Mouse (Mus musculus) adrenal gland, adult (tissue): ENCODE results near the gene Man1c1.
A peak's percentile ranks its signal among the peaks of the same experiment; 100 is the strongest.

Source experiments
- DNase-seq, 2 experiments: peaks; one replicate each; pipeline ENCODE4 v3.0.0; 2022 to 2023; ENCODE audit warnings: low spot score in 1 of 2; ENCODE audit not compliant: inconsistent age in 2 of 2

Gene Man1c1

DNA sequence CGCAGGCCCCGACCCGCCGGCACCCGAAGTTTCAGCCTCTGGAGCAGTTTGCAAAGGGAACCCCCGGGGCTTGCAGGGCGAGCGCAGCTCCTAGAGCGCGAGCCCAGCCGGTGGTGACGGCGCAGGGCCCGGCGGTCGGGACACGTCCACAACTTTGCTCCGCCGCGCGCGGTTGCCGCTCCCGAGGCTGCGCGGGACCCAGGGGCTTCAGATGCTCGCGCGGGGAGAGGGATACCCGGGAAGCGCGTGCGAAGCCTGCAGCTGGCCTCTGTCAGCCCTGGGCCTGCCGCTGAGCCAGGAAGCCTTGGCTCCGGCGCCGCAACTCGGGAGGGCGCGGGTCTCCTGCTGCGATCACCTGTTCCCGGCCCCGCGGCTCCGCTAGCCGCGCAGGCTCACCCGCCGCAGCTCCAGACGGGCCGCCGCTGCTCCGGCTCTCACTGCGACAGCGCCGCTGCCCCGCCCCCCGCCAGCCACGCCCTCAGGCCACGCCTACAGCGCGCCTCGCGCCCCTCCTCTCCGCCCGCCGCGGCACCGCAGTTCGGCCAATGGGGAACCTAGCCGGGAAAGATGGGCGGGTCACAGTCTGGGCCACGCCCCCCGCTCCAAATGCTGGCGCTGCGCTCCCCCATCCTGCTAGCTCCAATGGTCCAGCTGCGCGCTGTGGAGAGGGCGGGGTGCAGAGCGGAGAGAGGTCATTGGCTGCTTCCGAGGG is at the start of gene Man1c1:
Man1c1 (minus strand) TSS at position 456 of the 712 bp plus-strand sequence.
- DNase-seq, result peak; percentile 100

DNA sequence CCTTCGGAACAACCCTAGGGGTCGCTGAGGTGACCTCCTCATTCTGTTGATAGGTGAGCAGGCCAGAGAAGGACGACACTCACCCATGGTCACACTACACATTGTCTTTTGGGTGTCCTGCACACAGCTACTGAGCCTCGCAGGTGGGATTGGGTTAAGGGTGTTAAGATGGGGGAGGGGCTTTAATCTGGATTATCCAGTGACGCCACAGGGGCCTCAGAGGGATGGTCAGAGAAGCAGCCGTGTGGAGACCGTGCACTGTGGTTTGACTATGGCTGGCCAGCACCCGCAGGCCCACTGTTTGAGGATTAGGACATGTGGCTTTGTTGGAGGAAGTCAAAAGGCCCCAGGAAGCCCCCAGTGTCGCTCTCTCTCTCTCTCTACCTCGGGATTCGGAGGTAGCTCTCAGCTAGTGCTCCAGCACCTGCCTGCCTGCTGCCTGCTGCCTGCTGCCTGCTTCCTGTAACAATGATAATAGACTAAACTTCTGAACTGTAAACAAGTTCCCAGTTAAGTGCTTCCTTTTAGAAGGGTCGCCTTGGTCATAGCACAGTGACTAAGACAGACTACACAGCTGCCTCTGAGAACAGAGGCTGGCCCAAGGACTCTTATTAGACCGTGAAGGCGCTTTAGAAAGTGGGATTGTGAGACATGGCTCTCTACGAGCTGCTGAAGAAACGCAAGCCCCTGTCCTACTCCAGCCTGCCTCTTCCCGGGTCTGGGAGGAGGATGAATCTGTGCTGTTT is 49.6 kb upstream of the Man1c1 start:
- no peak for DNase-seq

DNA sequence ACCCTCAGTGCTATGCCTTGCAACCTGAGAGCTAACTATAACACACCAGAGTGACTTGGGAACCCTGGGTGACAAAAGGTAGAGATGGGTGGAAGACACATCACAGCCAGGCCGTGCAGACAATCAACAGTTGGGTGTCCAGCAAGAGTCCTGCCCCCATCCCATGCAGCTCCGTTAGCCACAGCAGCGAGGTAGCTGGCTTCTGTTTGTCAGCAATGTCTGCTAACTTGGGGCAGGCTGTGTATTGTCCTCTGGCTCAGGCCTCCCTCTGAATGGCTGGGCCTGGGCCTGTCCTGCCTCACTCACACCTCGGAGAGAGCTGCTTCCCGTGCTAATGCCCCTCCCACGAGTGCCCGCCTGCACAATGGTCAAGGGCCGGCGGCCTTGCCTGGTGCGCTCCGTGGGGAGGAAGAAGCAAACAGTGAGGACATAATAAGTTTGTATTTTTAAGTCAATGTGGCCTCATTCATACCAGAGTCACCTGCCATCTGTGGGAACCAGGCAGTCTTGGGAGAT is 48.9 kb upstream of the Man1c1 start:
- DNase-seq, result no peak

DNA sequence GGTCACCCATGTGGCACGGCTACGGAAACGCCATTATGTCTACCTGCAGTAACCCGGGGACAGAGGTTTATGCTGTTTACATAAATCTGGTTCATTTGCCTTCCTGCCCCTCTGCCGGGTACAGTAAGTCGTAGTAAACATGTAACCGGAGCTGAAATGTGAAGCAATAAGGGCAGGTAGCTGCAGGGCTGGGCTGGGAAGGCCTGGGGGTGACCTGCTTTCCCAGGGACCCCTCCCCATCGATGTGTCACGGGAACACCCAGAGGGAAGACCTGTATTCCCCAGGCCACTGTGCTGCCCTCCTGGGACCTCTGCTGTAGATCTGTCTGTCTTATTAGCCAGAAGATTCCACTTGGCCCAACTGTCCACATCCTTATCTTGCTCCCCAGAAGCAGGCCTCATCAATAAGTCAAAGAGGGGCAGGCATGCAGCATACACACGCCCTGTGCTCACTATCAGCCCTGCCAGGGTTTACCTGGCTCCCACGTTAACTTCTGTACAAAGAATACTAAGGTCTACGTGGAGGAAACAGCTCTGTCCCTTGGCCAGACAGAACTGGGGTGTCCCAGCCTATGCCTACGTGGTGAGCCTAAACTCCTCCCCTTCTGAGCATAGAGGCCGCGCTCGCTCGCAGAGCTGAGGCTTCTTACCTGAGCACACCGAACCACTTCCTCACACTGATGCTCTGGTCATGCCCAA is 47.7 kb upstream of the Man1c1 start:
- no peak for DNase-seq

DNA sequence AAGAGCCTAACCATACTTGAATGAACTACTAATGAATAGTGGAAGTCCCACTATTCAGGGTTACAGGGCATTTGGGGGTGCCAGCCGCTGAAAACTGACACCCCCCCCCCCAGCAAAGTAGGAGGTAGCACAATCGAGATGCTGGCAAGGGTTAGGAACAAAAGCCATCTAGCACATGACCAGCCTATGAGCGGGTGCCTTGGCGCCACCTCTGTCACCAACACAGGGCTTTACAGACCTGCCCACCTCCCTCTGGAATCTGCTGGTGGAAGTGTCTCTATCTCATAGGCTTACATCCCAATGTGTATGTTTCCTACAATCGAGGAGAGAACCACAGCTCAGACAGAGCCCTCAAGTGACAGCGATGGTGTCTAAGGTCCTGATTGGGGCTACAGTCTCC is 46.7 kb upstream of the Man1c1 start:
- no peak for DNase-seq

DNA sequence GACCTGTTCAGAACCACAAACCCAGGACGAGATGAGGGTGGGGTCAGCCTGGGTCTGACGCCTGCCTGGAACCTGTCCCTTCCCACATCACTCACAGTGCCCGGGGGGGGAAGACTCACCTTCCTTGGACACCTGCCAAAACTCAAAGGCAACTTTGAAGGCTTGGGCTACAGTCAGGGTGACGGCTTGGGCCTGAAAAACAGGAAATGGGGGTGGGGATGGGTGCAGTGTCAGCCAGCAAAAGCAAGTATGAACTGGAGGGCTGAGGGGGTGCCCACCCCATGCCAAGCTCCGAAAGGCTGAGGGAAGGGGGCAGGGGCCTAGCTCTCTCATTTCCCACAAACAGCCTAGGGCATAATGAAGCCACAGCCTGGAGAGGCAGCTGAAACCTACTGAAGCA is 46.2 kb upstream of the Man1c1 start:
- no peak for DNase-seq

DNA sequence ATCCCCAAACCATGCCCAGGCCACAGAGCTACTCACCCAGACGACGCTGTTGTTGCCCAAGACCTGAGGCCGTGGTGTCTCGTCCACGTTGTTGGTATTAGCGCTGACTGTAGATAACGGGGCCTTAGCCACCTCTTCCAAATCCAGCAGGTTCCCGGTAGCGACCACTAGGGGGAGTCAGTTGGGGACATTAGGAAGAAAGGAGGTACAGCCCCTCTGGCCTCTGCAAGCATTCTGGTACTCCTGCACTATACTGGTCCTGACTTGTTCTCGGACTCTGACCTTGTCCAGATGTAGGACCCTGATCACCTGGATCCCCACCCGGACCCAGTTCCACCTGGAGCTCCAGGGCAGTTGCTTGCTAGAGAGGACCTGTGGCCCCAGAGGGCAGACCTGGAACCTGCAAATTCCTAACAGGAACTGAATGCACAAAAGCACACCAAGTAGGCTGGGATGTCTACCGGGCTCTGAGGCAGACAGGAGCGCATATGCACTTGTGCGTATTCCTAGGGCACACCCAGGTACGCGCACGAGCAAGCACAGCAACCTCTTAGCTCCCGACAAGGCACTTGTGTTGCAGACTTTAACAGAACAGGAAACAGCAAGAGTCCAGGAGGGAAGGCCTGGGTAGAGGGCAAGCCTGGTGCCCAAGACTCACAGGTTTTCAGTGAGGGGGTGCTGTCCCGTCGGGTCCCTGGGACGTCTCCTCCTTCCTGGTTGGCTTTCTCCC is 45.4 kb upstream of the Man1c1 start:
- DNase-seq, result peak in 1 of 2 experiments; percentile 74

DNA sequence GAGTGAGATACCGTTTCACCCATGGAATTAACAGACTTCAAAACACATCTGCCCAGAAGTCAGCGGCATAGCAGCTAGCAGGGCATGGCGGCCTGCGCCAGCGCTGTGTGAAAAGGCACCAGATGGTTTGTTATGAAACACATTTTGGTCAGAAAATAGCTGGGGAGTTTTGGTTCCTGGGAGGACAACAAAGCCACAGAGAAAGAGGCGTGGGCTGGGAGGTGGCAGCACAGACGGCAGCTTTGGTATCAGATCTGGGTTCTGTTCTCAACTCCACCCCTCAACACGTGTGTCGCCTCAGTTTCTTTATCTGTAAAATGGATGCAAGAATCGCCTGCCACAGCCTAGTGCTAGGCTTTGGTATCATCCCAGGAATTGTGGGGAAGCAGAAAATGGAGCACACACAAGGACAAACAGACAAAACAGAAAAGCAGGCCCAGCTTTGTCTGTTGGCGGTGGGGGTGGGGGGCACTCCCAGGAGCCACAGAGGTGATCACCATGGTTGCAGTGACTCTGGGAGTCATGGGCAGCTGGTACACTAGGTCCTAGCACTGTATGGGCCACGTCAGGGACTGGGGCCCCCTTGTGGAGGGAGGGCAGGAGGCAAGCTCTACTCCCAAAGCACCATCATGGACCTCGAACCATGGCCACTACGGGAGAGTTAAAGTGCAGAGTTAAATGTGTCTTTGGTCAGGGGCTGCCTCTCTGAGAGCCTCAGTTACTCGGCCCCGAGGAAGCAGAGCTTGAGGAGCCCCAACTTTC is 42.0 kb upstream of the Man1c1 start:
- DNase-seq, result no peak

DNA sequence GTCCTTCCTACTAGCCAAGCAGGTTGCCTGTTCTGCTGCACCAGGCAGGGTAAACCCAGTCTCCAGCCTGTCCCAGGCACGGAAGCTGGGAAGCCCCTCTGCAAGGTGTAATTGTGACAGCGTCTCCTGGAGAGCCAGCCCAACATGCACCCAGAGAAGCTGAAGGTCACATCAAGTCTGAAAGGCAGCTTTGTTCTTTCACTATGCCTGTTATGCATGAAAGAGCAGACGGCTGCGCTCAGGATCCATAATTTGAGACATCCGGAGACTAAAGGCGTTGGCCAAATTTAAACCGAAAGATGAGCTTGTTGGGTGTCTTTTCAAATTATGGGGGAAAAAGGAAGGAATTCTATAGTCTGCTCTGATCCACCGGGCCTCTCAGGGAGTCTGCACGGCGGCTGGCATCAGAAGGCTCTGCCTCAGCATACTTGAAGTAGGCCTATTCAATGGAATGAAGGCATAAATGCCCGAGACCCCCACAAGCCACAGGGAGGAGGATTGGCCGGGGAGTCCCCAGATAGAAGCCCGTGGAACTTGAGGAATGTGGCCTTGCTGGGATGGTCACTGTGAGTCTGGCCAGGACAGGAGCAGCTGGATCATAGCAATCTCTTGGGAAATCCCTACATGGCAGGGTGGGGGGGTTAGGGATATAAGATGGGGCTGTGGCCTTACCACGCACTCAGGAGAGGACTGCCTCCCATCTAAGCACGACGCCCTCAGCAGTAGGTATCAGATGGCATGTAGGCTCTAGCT is 40.0 kb upstream of the Man1c1 start:
- DNase-seq, result no peak

DNA sequence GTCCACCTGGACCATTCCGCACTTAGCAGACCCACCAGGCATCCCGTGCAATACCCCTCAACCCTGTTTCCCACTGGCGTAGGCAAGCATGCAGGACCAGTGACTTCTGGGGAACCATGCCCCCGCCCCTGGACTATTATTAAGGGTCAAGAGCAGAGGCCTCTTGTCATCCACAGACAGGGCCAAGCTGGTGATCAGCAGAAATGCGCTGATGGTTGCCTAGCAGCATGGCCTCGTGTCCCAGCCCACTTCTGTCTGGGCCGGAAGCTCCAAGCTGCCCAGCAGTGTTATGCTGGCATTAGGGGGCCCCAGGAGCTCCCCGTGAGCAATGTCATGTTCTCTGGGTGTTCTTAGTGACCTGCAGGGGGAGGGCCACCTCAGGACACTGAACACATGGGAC is 37.9 kb upstream of the Man1c1 start:
- no peak for DNase-seq

DNA sequence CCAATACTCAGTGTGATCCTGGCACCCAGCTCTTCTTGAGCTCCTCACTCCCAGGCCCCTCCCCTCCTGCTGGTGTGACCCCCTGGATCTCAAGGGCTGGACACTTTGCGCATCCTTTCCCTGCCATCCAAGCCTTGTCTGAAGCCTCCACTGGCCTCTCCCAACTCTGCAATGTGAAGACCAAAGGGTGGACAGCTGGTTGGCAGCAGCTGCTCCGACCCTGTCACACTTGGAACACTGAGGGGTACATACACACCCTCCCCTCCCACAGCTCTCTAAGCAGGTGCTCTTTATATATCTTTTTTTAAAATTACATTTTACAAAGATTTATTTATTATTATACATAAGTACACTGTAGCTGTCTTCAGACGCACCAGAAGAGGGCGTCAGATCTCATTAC is 36.1 kb upstream of the Man1c1 start:
- no peak for DNase-seq

DNA sequence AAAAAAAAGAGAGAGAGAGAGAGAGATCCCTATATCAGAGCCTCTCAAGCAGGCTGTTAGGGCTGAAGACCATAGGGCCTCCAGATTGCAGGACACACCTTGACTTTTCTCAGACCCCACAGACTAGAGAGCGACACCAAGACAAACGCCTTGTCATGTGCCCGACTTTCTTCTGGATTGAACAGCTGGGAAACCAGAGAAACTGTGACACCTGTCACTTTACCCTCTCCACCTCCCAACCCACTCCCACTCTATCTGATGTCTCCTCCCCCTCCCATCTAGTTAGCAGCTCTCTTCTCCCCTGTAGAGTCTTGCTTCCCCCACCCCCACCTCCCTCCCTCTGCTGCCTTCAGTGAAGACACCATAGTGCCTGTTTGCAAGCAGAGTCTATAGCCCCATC is 35.4 kb upstream of the Man1c1 start:
- no peak for DNase-seq

DNA sequence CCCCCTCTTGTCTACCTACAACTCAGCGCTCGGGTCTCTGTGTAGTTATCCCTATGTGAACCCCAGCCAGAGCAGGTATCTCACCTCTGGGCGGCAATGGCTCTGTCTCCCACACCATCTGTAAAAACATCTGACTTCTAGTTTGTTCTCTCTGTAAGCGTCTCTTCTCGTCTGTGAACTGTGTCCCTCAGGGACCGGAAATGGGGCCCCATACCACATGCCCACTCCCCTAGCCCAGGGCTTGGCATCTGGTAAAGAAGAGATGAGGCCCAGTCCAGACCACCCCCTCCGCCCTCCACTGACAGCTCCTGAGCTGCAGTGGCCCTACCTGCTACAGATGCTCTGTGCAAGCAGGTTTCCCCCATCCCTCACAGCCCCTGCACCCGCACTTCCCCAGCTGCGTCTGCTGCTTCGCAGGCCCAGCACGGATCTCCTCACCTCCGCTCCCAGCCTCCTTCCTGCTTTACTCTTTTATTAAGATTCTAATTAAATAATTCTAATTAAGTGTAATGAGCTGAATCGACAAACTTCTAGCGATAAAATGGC is 33.3 kb upstream of the Man1c1 start:
- DNase-seq, result no peak

DNA sequence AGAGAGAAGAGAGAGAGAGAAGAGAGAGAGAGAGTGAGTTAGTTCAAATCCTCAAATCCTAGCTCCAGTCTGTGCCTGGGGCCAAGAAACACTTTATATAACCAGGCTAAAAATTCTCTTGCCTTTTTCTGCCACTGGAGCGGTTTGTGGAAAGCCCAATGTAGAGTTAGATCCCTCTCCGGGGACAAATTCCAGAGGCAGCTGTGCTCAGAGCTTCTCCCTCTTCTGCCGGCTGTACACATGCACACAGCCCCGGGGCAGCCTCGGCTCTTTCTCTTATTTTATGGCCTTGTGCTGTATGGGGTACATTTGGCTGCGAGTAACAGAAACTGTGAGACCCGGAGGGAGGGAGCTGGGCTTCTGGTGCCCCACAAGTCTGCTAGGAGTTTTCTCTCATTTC is 32.1 kb upstream of the Man1c1 start:
- no peak for DNase-seq

DNA sequence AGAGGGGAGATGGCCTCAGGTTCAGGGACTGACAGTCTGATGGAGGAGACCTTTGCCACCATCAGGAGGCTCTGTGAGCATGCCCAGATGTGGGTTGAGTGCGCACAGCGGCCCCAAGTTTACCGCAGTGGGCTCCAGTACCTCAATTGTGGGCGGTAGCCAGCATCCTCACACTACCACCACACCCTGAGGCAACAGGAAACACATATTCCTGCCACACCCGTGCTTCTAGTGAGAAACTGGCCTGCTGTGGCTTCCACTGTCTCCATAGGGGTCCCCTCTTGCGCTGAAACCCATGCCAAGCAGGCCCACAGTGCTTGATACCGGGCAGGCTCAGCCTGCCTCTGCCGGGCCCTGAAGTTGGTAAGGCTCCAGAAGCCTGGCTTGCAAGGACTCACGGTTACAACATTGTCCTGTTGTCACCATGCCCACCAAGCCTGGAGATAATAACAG is 30.6 kb upstream of the Man1c1 start:
- peak in 1 of 2 experiments; percentile 75 for DNase-seq

DNA sequence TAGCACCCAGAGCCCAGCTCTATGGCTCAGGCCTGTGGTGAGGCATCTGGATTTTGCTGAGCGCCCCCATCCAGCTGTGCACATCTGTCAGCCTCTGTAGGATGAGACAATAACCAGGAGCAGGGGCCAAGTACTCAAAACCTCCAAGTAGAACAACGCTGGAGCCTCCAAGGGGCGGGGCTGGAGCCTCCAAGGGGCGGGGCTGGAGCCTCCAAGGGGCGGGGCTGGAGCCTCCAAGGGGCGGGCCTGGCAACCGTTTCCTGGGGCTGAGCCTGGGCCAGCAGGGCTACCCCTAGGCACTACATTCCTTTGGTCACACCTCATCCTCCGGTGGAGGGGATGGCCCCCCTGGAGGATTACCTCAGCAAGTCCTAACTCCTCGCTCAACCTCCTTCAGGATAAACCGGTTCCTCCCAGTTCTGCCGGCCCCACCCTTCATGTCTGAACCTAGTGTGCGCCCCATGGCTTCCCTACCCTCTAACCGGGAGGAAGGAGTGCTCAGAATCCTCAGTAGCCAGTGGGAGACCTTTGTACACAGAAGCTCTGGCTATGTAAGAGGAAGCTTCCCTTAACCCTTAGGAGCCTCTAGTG is 30.0 kb upstream of the Man1c1 start:
- peak; percentile 50 to 80 for DNase-seq

DNA sequence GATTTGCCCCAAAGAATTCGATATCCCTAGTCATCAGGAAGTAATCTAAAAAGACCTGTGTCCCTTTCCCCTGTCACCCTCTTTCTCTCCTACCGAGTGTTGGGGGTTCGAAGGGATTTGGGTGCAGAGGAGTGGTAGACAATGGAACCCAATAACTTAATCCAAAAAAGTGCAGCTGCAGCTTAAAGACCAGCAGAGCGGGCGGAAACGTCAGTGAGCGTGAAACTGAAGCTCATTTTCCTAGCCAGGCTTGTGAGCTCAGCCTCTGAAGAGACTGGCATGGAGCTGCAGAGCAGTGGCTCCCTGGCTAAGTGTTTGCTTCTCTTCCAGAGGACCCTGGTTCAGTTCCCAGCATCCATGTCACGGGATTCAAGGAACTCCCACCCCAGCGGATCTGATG is 29.3 kb upstream of the Man1c1 start:
- DNase-seq, result no peak

DNA sequence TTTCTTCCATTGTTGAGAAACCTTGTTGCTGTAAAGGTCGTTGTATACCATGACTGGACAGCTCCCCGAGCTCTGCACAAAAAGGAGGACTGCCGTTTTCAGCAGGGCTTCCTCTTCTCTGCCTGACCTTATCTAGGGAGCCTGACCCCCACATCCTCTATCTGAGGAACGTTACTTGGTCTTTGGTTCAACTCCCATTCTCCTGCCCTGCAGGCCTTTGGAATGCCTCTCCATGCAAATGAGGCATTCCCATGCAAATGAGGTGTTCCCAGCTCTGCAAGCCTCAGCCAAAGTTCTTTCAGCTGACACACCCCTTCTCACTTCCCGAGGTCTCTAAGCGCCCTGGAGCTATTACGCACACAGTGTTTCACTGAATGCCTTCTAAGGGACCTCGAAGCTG is 26.0 kb upstream of the Man1c1 start:
- DNase-seq, result peak in 1 of 2 experiments; percentile 27
